Mouse (Mus musculus) olfactory bulb, adult 2 months (tissue): ENCODE measurements around the gene Gdpd5.

ENCODE experiments used
- CTCF ChIP-seq: fragments of 200-500 bp; IDR thresholded peaks from 2 replicates; pipeline ENCODE4 v1.5.1; 2012; ENCODE audit warnings: low read depth, mild to moderate bottlenecking, low read length, moderate library complexity; ENCODE audit not compliant: insufficient read depth
- POLR2A ChIP-seq: fragments of 200-500 bp; IDR thresholded peaks from 2 replicates; pipeline ENCODE4 v1.6.1; 2012; ENCODE audit warnings: mild to moderate bottlenecking, low read depth, low read length, moderate library complexity; ENCODE audit not compliant: insufficient read depth

GRCm38 (mm10) chr7:99421006-99421405 is 39.8 kb downstream of the Gdpd5 start:
- TF ChIP-seq POLR2A: no peak
- TF ChIP-seq CTCF: no peak
